Mouse (Mus musculus): ENCODE results near the gene Nckap5l.

Gene Nckap5l

DNA sequence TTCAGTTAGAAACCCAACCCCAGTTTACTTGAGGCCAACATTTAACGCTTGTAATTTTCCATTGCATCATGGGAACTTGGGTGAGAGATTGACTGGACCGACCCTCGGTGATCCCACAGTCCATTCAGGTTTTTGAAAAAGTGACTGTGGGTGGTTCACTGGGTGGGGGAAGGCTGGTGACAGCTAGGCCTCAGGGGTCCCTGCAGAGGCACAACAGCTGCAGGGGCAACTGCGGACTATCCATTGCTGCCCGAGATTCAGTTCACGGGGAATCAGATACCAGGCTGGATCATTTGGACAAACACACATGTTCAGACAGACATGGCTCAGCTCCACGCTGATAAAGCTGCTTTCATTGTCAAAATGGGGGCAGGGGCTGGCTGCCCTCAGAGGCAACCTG lies 26.0 kb downstream of the Nckap5l start:
- no peak for DNase-seq (ENCODE audit: extremely low spot score, low read depth, low spot score)

DNA sequence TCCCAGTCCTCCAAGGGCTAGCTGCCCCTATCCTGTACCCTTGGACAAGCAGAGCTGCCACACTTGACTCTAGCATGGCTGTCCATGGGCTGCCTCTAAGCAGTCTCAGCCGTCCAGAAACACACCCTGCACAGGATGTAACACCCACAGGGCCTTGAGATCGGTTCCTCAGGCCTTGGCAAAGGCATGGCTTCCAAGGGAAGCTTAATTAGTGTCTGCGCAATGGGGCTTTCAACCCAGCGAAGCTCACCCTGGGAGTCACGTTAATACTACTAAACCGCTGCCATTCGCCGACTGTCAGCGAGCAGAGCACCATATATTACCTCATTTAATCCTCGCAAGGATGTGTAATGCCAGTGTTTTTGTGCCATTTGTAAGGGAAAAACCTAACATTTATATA lies 26.5 kb downstream of the Nckap5l start:
- DNase-seq (ENCODE audit: extremely low spot score, low read depth, low spot score) = no peak

DNA sequence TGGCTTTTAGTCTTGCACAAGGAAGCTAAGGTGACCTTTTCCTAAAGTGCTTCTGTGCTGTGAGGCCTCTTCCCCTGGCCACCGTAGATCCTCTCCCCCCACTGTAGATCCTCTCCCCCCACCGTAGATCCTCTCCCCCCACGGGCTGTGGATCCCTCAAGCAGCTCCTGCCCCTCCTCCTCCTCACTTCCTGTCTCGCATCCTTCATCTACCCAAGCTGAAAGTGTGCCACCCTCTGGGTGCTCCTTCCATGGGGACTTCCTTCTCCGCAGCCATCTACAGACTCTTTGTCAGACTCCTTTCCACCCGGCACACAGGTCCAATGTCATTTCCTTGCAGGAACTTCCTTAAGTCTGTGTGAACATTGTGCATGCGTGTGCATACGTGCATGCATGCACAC lies 27.2 kb downstream of the Nckap5l start:
- DNase-seq (ENCODE audit: extremely low spot score, low read depth, low spot score) = no peak

DNA sequence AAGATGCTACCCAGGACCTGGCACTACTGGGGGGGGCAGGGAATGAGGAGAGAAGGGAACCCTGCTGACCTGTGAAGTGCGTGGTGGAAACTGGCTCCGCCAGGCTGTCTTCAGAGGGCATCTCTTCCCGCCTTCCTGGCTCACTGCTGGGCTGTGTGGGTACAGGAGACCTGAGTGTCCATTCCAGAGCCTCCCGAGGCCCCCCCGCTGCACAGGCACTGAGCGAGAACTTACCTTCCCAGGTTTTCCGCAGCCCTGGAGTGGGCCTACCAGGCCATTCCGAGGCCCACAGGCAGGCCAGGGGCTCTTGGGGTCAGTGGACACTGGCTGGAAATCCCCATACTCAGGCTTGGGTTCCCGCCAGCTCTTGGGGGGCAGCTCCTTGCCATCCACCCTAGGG lies 33.7 kb downstream of the Nckap5l start:
- no peak for DNase-seq (ENCODE audit: extremely low spot score, low read depth, low spot score)

DNA sequence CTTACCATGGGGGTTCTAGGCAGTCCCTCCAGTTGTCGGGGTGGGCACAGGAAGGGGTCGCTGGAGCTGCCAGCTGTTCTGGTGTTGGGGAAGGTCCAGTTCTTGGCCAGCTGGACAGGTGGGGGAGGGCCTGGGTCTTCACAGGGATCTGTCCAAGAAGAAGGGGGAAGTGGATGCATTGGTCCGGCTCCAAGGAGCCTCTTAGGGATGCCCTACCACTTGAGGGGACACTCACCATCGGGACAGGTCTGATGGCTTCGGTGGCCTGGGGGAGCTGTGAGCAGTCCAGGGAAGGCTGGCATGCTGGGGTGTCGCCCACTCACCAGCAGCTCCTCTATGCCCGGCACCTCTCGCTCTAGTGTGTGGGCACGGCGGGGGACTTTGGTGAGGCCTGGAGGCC lies 34.4 kb downstream of the Nckap5l start:
- DNase-seq (ENCODE audit: extremely low spot score, low read depth, low spot score) = no peak

DNA sequence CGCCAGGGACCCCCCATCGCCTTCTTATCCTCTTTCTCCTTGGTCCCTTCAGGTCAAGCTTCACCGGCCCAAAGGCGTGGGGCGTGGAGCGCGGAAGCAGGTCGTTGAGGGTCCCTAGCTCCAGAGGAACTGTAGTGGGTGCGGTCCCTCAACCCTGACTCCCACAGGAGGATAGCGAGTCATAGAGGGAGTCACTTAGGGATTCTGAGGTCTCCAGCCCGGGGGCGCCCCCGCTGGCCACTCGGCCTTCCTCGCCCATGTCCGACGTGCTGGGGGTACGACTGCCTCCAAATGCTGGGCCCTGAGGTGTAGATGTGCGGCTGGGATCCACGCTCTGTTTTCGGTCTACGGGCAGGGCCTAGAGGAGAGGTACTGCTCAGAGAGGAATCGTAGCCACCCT lies 35.0 kb downstream of the Nckap5l start:
- no peak for DNase-seq (ENCODE audit: extremely low spot score, low read depth, low spot score)

DNA sequence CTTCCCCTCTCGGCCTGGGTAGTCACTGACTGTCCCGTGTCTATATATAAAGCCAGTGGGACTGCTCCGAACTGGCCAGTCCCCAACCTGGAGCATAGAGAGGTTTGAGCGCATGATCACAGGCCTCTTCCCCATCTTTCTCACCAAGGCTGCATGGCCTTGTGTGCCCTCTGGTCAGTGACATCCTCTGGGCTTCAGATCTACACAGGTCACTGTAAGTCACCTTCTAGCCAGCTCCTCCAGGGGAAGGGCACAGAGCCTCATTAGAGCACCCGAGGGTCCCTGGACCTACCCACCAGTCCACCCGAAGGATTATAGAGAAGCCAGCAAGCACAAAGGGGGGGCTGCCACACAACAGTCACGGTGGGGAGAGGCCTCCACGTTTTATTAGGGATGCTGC lies 35.9 kb downstream of the Nckap5l start:
- DNase-seq (ENCODE audit: extremely low spot score, low read depth, low spot score) = no peak

DNA sequence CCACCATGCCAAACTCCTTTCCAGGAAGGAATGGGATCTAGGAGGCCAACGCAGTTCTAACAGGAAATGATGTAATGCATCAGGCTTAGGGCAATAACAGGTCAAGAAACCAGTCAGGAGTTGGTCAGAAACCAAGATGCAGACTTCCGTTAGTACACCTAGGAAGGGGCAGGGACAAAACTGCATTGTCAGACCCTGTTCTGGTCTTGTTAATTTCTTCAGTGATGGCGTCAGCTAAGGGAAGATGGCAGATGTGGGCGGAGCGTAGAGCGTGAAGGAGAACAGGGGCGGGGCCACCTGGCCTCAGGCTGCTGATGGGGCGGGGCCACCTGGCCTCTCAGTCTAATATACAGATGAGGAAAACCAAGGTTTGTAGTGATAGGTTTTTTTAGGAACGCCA lies 36.4 kb downstream of the Nckap5l start:
- DNase-seq (ENCODE audit: extremely low spot score, low read depth, low spot score) = peak; percentile 30

DNA sequence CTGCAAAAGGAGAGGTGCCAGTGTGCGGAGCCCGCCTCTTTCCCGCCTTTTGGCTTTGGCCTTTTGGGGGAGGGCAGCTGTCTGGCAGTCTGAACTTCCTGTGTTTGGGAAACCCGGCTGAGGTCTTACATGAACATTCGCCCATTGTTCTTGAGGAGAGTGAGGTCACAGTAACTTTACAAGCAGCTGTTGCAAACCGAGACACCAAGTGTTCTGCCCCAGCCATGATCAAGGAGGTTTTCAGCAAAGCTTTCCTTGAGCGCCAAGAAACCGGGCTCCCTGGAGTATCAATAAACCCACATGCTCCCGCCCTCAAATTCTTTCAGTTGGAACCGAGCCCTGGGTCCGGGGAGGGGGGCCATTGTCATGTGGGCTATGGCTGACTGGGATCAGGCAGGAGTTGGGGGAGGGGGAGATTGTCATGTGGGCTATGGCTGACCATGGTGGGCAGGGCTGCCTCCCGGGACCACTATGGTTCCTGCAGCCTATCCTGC lies 37.0 kb downstream of the Nckap5l start:
- peak; percentile 64 for DNase-seq (ENCODE audit: extremely low spot score, low read depth, low spot score)

DNA sequence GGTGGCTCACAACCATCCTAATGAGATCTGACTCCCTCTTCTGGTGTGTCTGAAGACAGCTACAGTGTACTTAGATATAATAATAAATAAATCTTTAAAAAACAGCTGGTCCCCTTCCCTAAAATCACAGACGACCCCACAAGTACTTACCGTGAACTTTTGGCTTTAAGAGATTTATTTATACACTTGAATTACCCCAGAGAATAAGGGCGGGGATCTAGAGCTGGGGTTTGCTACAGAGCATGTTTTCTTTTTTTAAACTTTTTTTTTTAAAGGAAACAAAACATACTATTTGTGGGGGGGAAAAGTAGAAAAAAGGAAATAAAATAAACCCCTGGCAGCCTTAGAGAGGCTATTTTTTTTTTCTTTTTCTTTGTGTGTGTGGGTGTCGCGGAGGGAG lies 37.4 kb downstream of the Nckap5l start:
- no peak for DNase-seq (ENCODE audit: extremely low spot score, low read depth, low spot score)

DNA sequence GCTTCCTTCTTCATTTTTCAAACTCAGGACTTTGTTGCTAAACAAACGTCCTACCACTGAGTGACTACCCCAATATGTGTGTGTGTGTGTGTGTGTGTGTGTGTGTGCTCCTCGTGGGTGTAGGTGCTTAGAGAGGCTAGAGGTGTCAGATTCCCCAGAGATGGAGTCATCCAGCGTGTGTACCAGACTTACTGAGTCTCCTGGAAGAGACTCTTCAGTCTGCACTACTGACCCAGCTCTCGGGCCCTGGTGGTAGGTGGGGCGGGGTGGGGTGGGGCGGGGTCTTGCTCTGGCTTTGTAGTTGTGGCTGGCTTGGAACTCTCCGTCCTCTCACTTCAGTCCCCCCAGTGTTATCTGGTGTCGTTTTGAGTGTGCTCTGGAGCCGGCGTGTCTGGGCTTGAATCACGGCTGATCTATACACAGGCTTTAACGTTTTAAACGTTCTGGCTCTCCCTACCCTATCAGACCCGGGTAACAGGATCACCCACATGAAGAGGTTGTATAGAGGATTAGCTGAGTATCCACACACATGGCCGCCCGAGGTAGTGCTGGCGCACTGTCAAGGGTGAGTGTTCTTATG lies 39.8 kb downstream of the Nckap5l start:
- DNase-seq (ENCODE audit: extremely low spot score, low read depth, low spot score) = no peak

DNA sequence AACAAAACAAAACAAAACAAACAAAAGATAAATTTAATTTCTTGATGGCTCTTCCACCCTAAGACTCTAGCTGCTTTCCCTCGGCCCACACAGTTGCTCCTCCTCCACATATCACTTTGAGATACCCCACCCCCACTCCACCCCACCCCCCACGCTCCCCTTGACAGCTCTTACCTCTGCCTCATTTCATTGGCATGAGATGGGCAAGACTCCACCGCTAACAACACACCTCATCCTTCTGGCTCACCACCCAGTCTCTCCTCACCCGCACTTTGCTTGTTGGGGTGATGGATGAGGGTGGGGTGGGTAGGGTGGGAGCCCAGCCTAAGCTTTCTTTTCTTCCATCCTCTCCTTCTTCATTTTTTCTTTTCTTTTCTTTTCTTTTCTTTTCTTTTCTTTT lies 40.6 kb downstream of the Nckap5l start:
- DNase-seq (ENCODE audit: extremely low spot score, low read depth, low spot score) = no peak

DNA sequence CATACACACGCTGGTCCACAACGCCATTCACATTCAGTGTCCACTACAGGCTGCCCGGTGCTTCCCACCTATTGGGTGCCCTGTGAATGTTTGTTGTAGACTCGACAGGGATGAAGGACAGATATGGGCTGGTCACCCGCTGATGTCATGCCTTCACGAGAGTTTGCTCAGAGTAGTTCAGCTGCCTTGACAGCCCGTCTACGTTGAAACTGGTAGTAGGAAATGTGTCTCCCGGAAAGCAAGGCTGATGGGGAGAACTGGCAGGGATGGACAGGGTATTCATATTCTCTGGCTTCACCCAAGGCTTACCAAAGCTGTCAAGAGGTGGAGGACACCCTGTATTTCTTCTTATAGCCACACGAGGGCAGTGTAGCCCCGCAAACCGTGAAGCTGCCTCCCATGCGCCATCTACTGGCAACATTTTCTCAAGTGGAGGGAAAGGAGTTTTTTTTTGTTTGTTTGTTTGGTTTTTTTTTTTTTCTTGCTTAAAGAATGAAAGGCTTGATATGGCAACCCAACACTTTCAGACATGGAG lies 41.1 kb downstream of the Nckap5l start:
- DNase-seq (ENCODE audit: extremely low spot score, low read depth, low spot score) = peak; percentile 77

DNA sequence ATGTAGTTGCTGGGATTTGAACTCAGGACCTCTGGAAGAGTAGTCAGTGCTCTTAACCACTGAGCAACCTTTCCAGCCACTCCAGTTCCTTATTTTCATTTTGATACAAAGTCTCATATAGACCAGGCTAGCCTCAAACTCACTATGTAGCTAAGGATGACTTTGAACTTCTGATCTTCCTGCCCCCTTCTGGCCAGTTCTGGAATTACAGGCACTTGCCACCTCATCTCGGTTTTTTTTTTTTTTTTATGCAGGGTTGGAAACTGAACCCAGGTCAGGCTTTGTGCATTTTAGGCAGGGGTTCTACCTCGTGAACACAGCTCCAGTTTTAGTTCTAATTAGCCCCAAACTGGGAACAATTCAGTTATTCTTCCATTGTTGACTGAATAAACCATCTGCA lies 41.8 kb downstream of the Nckap5l start:
- no peak for DNase-seq (ENCODE audit: extremely low spot score, low read depth, low spot score)

DNA sequence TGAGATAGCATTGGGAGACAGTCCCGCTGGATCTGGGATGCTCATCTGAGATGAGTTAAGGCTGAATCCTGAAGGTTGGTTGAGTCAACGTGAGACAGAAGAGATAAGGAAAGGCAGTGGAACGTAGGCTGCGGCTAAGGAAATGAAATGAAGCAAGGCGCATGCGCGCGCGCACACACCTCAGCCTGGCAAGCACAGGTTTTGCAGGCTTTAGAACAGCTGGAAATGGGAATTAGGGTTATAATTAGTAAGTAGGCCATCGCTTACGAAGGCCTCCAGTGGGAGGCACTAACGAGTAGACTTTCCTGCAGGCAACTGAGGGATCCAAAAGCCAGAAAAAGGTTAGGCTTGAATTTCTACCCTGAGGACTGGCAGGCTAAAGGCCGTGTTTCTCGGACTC lies 45.8 kb downstream of the Nckap5l start:
- DNase-seq (ENCODE audit: extremely low spot score, low read depth, low spot score) = no peak

DNA sequence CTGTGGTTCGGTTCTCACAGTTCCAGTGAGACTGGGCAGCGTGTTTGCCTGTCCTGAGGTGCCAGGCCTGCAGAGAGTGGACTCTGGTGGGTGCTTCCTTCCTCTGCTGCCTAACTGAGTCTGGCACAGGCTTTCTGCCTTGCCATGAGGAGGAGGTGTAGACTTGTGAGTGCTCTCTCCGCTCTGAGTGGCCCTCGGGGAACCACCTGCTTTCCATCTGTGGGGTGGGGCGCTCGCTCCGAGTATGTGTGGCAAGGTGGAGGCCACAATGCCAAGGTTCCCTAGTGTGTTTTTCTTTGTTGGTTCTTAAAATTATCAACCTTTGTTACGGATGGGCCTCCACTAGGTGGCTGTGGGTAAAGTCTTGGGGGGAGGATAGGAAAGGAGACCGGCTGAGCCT lies 48.7 kb downstream of the Nckap5l start:
- DNase-seq (ENCODE audit: extremely low spot score, low read depth, low spot score) = no peak

DNA sequence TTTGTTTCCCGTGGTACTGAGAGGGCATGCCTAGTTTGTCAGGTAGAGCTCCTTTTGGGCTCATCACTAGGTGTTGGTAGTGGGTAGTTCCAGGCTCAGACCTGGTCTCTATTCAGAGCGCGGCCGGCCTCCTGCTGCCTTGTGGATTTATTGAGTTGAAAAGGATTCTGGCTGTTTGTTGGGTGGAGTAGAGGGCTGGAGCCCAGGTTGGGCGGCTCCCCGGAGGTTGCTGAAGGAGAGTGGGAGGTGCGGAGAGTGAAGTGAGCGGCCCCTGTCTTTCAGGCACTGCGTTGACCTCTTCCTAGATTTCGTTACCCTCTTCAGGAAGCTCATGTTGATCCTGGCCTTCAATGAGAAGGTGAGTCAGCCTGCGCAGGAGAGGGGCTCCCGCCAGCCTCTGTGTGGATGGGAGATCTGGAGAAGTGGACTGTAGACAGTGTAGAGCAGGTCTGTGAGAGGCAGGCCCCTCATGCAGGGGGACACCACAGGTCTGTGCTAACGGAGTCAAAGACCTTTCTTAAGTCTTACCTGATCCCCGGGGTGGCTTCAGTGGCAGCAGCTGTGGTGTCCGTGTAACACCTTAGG lies 50.5 kb downstream of the Nckap5l start:
- DNase-seq (ENCODE audit: extremely low spot score, low read depth, low spot score) = no peak

DNA sequence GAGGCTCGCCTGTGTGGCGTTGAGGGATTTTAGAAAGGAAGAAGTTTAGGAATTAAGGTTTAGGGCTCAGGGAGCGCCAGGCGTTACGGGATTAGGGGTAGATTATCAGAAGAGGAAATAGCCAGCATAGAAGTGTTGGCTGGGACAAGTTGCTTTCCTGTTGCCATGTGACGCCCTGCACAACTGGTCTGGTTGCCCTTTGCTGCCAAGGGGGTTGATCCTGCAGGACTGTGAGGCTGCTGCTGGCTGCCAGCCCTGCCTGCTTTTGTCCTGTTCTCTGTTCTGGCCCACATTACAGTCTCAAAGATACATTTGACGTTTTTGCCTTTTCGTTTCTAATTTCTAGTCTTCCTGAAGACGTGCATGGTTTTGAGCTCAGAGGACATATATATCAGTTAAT lies 52.4 kb downstream of the Nckap5l start:
- DNase-seq (ENCODE audit: extremely low spot score, low read depth, low spot score) = no peak

DNA sequence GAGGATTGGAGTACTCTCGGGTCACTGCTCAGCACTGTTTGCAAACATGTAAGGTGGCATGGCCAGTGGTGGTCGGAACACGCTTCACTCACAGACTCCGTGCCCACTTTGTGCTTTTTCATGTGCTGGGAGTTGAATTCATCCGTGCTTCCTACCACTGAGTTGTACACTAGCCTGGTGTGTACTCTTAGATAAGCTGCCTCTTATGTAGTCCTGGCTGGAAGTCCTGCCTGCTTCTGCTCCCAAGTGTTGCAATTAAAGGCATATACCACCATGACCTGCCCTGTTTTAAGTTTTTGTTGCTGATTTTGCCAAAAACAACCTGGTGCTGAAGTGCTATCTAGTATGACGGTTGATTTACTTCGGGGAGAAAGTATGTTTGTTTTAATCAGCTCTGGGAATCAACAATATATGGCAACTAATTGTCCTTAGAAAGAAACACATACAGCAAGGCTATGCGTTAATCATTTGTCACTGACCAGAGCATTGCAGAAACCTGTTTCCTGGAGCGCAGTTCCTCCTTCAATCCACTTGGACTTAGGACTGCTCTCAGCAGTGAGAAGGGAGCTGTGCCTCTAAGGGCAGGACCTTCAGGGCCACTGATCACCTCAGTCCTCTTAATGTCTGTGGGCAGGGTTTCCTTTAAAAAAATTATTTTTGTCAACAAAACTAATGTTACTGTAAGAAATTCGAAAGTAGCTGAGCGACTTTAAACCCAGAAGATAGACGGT lies 54.2 kb downstream of the Nckap5l start:
- no peak for DNase-seq (ENCODE audit: extremely low spot score, low read depth, low spot score)

DNA sequence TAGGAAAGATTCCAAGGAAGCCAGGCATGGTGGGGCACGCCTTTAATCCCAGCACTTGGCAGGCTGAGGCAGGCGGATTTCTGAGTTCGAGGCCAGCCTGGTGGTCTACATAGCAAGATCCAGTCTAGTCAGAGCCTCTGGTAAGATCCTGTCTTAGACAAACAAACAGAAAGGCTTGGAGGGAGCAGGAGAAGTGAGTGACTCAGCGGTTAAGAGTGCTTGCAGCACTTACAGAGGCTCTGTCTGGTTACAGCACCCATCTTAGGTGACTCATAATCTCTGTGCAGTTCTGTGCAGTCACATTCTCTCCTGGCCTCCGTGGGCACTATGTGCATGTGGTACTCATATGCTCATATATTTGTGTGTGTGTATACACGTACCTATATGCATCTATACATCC lies 56.9 kb downstream of the Nckap5l start:
- no peak for DNase-seq (ENCODE audit: extremely low spot score, low read depth, low spot score)

DNA sequence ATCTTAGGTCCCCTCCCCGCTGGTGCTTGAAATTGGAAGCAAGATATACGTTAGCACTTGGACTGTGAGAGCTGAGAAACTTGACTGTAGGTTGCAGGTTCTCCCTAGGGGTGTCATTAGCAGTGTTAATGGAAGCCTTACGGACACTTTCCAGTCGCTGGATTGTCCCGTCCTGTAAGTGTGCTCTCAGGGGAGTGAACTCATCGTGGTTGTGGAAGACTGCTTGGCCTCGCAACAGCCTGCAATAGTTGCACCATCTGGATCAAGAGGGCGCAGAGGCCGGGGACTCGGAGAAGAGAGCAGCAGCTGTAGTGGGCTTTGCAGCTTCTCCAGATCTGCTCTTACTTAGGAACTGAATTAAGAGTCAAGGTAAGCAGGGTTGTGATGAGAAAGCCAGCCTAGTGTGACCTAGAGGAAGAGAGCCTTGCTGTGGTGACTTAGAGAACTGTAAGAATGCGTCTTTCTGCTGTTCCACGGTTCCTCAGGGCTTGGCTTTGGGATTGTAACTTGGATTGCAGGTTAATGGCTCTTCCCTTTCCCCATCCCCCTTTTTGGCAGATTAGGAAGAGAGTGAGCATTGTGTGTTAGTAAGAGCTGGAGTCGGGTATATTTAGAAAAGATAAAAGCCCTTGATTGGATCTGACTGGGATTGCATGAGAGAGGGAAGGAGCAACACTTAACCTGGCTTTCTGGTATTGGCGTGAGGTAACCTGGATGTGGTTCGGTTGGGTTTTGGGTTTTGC lies 57.9 kb downstream of the Nckap5l start:
- DNase-seq (ENCODE audit: extremely low spot score, low read depth, low spot score) = no peak

DNA sequence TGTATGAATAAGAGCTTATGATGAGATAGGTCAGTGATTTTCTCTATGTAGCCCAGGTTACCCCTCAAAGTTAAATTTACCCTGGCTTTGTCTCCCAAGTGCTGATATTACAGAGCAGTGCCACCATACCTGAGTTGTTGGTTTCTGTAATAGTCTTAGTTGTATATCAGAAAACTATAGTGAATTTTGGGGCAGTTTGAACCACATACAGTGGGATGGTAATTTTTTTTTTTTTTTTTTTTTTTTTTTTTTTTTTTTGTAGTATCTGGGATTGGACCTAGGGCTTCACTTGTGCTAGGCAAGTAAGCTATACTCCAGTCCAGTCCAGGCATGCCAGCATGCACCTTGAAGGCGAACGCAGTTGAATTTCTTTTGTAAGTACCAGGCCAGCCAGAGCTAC lies 59.9 kb downstream of the Nckap5l start:
- DNase-seq (ENCODE audit: extremely low spot score, low read depth, low spot score) = no peak

Data from hindlimb bud, embryonic 11.5 days (tissue).